Mouse (Mus musculus) embryo, embryonic 11.5 days (tissue): ENCODE data around the gene Dab1.

ENCODE experiments used
- DNase-seq: peaks from one replicate; pipeline ENCODE4 v3.0.0-alpha.2; 2012; ENCODE audit warnings: low read depth, low spot score

Dab1 gene

DNA sequence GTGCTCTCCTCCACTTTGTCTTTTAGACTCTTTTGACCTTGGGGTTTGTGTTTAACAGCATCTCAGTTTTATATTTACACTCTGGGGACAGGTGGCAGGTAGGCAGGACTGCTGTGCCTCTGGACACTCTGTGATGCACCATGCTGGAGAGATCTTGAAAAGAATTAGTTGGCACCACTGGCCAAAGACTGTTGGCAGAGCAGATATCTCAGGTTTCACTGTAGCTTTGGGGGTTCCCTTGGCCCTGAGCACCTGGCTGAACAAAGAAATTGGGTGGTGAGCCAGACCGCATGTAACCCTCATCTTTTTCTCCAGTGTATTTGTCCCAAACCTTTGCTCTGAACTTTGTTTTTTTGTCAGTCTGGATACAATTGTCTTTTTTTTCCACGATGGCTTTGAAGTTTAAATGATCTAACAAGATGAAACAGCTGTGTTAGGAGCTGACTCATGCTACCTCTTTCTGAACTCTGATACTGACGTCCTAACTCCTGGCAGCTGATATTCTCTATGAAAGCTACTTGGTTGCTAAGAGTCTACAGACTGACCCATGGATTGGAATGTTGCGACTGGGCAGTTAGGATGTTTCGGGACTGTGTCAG lies 960.9 kb downstream of the Dab1 start:
- DNase-seq = no peak

- no peak for DNase-seq
These were observed 963.6 kb downstream of the Dab1 start for GRCm38 (mm10) chr4:104582726-104583125.

DNA sequence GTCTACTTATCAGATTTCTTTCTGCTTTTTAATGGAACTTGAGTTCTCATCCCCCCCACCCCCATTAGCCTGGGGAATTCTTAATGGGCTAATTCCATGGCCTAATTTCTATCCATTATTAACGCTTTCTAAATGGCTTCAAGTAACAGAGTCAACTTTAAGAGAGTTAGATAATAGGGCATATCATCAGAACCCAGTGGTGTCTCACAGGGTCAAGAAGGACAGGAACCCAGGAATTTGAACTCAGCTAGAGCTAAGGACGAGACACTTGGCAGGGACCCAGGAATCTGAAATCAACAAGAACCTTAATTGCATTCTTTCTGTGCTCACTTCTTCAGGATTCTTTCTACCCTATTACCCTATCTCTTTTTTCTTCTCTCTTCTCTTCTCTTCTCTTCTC lies 968.7 kb downstream of the Dab1 start:
- DNase-seq = no peak

- DNase-seq = no peak
These were observed 977.8 kb downstream of the Dab1 start for GRCm38 (mm10) chr4:104596936-104597335.

DNA sequence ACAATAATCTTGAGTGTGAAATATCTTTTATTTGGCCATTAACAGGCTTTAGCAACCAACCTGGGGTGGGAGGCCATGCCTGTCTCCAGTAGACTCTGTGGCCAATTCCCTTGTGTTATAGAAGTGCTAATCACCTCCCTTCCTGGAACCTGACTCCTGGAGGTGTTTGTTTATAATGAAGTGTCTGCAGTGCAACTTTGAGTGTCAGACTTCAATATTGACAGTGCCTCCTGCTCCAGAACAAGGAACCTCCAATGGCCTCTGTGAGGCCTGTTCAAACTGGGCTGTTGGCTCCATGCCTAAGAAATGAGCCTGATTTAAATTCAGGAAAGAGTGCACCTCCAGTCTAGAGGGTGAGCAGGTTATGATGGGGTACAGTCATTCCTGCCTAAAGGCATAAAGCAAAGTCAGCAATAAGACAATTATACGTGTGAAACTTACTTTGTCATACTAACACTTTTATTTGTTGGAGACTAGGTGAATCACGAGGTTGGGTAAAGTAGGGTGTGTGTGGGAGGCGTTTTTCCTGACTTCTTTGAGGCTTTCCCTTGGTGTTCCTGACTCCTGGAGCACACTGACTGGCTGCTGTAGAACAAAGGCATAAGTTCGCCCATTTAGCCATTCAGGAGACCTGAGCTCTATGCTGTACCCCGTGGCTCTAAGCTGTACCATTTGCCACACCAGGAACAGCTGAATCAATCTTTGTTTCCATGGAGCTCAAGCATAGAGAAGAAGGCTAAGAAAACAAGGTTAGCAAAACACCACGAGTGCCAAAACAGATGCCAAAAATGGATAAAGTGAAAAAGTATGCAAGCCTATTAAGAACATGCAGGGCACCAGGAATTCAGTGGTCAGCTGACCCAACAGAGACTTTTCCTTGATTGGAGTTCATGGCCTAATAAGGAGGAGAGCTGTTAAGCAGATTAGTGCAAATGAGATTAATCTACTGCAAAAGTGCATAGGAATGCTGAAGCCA lies 978.6 kb downstream of the Dab1 start:
- DNase-seq = no peak

- DNase-seq = no peak
These were observed 983.6 kb downstream of the Dab1 start for GRCm38 (mm10) chr4:104602804-104603203.

DNA sequence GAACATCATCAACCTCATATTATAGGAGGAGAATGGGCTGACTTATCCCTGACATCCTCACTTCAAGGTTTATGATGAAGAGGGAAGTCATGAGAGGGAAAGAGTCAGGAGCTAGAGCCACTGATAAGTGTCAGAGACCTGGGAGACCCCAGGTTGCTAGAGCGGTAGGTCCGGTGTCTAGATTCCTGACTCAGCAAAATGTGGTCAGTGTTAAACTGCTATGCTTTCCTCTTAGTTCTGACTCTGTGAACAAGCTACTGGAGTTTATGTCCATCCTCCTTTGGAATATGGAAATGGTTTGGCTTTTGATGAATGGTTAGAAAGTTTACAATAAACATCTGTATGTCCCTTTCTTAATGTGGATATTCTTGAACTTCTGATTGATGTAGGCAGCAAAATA lies 985.1 kb downstream of the Dab1 start:
- DNase-seq = no peak

- DNase-seq = no peak
These were observed 987.7 kb downstream of the Dab1 start for GRCm38 (mm10) chr4:104606881-104607280.

- no peak for DNase-seq
These were observed 988.5 kb downstream of the Dab1 start for GRCm38 (mm10) chr4:104607636-104608035.

DNA sequence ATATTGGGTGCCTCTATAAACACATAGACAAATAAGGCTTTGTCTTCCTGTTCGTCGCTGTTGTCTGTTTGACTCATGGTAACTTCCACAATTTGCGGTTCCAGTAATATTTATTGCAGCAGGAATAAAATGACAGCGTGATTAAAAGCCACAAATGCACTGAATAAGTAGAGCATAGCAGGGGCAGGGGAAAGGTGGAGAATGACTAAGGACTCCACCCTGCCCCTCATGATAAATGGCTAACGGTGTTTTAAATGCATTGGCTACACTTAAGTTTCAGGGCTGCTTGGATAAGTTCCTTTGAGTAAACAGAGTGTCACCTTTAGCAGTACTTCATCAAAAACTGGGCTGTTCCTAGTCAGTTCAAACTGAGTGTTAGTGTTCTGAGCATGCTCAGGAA lies 1000.3 kb downstream of the Dab1 start:
- DNase-seq = no peak

- no peak for DNase-seq
These were observed 1006.2 kb downstream of the Dab1 start for GRCm38 (mm10) chr4:104625316-104625715.

GRCm38 (mm10) chr4:104628708-104629107 lies 1009.5 kb downstream of the Dab1 start:
- DNase-seq = no peak

DNA sequence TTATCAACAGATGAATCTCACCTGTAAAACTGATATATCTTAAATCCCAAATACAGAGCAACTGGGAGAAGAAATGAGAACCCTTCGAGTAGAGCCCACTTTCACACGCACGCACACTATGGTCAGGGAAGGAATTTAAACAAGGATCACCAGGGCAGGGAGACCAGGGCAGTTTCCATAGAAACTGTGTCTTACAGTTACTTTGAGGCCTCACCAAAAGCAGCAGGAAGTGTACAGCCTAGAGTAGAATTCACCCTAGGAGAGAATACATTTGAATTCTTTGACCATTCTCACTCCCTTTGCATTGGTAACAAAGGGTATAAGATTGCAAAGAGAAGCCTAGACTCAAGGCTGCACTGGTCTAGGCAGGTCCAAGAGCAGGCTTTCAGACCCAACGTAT lies 1017.9 kb downstream of the Dab1 start:
- DNase-seq = no peak

GRCm38 (mm10) chr4:104640617-104641016 lies 1021.5 kb downstream of the Dab1 start:
- DNase-seq = no peak

DNA sequence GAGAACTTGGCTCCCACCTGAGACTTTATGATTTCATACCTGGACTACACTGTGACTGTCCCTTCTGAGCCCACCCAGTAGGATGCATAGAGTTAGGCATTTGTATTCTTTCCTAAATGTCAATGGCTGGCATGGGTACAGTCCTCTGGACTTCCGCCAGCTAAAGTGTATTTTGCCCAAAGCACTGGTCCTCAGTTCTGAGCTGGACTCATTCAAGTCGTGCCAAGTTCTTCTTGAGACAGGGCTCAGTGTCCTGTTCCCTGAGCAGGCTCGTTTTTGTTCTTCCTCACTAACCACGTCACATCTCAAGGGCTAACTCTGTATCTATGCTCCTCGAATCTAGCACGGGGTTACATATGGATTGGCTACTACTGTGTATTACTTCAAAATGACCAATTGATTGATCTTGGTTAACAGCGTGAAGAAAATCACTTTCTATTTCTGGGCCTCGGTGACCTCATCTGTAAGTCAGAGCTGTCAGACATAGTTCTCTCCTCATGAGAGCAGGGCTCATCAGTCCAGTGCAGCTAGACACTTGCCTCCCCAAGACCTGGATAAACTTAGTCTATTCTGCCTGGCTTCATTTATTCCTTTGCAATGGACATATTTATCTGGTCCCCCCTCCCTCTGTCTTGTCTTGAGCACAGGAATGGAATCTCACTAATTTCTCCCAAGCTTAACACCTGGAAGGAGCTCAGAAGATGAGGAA lies 1023.8 kb downstream of the Dab1 start:
- no peak for DNase-seq

DNA sequence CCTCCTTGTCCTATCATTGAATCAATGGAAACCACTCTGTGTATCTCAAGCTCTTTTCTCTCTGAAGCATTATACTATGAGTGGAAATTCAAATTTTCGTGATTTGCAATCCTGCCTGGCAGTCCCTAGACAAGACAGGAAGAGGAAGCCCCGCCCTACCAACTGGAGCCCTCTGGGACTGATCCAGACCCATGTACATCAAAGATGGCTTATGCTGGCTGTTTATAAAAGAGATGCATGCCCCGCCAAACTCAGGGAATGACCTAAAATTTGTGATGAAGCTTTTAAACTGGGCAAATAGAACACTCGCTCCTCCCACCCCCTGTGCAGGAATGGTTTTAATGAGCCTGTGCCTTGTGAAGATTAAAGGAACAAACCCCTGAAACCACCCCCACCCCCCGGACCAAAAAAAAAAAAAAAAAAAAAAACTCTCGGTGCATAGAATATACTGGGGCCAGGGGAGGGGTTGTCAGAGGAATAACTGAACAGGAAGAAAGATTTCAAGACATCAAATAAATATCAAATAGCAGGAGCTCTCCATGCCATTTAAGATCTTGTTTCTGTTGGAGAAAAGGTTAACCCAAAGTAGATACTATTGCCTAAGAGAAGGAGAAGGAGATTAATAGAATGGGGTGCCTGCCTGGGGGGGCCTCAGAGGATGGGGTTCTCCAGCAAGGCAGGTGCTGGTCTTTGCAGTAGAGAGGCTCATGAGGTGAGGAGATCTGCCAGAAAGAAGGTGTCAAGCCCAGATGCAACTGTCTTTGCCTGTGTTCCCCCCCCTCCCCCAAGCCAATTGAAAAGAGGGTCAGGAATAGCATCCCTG lies 1024.6 kb downstream of the Dab1 start:
- DNase-seq = no peak

GRCm38 (mm10) chr4:104644357-104644630 lies 1025.1 kb downstream of the Dab1 start:
- no peak for DNase-seq

DNA sequence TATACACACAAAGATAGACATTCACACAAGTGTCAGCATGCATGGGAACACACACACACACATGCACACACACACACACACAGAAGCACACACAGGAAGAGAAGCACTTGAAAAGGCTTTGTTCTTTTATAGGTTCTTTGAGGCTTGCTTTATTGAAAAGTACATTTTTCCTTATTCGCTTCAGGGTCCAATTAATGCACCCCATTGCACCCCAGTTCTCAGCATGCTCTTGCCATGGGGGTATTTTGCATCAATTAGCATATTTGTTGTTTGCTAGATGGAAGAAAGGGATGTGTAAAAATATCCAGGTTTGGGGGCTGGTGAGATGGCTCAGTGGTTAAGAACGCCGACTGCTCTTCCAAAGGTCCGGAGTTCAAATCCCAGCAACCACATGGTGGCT lies 1025.7 kb downstream of the Dab1 start:
- no peak for DNase-seq

GRCm38 (mm10) chr4:104651761-104652160 lies 1032.6 kb downstream of the Dab1 start:
- DNase-seq = no peak

GRCm38 (mm10) chr4:104656728-104657127 lies 1037.6 kb downstream of the Dab1 start:
- no peak for DNase-seq

- no peak for DNase-seq
These were observed 1043.9 kb downstream of the Dab1 start for GRCm38 (mm10) chr4:104662841-104663614.
